Mouse (Mus musculus): Measurements from ENCODE around the gene Tlnrd1.

Tlnrd1 gene

DNA sequence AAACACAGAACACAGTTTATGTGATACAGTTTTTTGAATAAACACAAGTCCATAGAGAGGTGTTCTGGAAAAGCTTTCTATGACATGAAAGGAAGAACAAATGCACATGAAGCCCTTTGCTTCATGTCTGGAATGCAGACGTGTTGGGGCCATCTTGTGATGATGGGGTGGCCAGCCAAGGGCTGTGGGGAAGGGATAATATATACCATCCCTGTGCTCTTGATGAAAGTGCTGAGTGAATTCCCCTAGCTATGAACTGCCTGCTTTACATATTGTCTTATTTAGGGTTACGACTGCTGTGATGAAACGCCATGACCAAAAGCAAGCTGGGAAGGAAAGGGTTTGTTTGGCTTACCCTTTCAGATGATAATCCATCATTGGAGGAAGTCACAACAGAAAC, 39.3 kb downstream of the Tlnrd1 start:
- no peak for DNase-seq (ENCODE audit: low spot score in 2 of 2)

DNA sequence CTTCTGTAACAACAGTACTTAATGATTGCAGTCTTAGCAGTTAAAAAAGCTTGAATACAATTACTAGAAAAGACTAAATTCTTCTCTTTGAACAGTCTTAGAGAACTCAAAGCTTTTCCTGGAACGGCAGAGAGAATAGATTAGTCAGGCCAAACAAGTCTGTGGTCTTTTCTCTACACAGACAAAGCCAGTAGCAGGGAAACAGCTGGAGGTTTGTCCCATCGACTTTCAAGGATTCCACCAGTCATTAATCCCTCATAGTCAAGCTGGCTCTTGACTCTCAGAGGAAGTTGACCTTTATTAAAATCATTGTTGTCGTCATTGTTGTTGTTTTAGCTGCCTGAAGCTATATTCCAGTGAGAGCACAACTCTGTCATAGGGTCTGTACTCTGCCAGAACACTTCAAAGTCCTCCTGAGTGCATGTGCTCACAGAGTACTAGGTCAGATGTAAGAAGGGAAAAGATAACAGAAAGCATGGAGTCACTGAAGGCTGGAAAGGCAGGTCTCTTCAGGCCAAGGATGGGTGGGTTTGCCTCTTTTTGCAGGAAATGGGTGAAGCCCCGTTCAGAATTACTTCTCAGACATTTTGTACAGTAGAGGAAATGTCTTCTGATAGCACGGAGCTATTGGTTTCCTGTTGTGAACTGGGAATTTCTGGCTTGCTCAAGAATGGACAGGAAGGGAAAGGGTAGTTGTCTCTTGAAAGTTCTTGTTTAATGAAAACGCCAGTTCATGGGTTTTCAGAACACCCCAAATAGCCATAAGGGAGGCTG, 41.4 kb downstream of the Tlnrd1 start:
- peak; percentile 4 to 5 for DNase-seq (ENCODE audit: low spot score in 2 of 2)

DNA sequence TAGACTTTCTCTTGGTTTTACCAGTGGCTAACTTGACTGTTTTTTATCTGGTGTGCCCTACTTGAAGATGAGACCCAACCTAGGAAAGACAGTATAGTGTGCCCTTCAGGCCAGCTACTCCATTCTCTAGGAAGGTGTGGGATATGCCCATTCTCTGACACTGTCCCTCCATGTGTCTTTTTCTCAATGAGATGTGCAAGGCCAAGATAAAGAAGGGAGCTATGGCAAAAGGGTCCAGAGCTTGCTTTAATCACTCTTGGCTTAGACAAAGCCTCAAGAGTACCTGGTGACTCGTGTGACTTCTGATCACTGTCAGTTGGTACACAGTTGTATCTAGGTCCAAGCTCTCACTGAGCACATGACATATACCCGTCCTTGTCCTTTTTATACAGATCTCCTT, 44.0 kb downstream of the Tlnrd1 start:
- DNase-seq (ENCODE audit: low spot score in 2 of 2) = no peak

DNA sequence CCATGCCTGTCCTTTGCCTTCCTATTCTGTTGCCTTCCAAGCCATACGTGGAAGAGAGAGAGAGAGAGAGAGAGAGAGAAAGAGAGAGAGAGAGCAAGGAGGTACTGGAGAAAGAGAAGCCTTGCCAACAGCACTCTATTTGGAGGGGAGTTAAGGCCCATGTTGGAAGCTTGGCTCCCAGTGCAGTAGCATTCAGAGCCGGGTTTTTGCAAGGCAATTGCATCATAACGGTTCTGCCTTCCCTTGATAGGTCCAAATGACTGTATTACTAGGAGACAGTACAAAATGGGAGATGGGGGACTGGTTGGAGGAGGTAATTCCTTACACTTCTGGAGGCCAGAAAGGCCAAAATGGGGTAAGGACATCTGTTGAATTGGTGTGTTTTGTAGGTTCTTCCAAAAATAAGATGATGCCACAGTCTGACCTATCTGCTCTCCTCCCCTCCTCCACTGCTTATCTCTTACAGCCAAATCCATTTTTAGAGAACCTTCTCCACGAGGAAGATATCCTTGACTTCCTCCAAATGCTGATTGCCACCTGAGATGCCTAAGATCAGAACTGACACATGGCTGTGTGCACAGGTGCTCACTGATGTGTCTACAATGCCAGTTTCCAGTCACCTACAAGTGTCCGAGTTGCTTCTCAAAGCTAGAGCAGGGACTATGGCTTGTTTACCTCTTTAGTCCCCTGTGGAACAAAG, 45.4 kb downstream of the Tlnrd1 start:
- no peak for DNase-seq (ENCODE audit: low spot score in 2 of 2)

All from heart, adult 9 months (tissue).